Mouse (Mus musculus): ENCODE measurements at regions not wholly inside any gene's neighbourhood (a gene's known extent, or its start where the extent isn't known, plus 50 kb on each side); places are given as distances from the start of the nearest gene placed in this dataset.

DNA sequence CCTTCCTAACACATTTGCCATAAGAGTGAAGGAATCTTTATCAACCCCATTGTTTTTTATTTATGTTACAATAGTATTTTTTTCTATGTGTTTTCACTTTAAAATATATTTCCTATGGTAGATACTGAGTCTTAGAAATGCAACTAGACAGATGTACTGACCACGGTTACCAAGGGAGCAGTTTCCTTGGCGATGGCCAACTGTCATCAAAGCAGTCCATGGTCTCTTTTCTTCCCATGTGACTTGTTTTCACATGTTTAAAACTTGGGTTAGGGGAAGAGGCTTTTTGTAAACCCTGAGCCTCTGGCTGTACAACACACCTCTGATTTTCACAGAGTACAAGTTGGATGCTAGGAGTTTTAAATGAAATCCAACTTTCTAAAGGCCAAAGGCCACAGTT, 411.9 kb upstream of the Gm765 start:
- DNase-seq (ENCODE audit: low spot score in 2 of 2) = no peak

GRCm38 (mm10) chr6:98748618-98749017, 406.1 kb upstream of the Gm765 start:
- no peak for DNase-seq (ENCODE audit: low spot score in 2 of 2)

GRCm38 (mm10) chr6:98746976-98747375, 404.4 kb upstream of the Gm765 start:
- DNase-seq (ENCODE audit: low spot score in 2 of 2) = no peak

DNA sequence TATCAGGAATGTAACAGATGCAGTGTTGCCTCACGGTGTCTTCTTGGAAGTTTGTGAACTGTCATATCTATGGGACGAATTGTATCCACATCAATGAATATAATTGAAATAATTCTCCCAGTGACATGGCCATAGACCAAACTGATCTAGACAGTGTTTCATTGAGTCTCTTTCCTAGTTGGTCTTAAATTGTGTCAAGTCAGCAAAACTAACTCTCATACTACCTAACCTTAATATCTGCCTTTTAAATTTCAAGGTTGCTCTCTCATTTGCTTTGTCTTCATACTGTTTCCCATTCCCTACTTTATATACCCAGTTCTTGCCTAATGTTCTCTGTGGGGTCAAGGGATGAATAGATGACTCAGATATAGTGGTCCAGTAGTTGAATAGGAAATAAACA, 397.9 kb upstream of the Gm765 start:
- no peak for DNase-seq (ENCODE audit: low spot score in 2 of 2)

- no peak for DNase-seq (ENCODE audit: low spot score in 2 of 2)
Measured at GRCm38 (mm10) chr6:98731010-98731530, 388.5 kb upstream of the Gm765 start.

DNA sequence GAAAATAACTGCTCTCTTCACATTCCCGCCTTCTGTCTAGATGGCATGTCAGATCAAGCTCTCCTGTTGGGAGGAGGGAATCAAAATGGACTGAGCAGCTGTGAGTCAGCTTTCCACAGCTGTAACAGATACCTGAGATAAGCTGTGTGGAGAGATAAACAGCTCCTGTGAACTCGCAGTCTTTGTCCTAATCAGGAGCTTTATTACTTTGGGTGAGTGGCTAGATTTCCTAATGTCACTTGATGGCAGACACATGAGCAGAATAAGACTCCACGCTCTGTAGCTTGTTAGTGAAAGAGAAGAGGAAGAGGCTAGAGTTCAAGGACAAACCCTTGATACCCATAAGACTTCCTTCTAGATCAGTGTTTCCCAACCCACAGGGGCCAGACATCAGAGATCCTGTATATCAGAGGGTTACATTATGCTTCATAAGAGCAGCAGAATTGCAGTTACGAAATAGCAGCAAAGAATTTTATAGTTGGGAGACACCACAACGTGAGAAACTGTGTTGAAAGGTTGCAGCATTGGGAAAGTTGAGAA, 384.1 kb upstream of the Gm765 start:
- DNase-seq (ENCODE audit: low spot score in 2 of 2) = no peak

GRCm38 (mm10) chr6:98704887-98705622, 362.5 kb upstream of the Gm765 start:
- no peak for DNase-seq (ENCODE audit: low spot score in 2 of 2)

GRCm38 (mm10) chr6:98697571-98697970, 355.0 kb upstream of the Gm765 start:
- no peak for DNase-seq (ENCODE audit: low spot score in 2 of 2)

GRCm38 (mm10) chr6:98693411-98693810, 350.9 kb upstream of the Gm765 start:
- no peak for DNase-seq (ENCODE audit: low spot score in 2 of 2)

GRCm38 (mm10) chr6:98690133-98690532, 347.6 kb upstream of the Gm765 start:
- DNase-seq (ENCODE audit: low spot score in 2 of 2) = no peak

- DNase-seq (ENCODE audit: low spot score in 2 of 2) = no peak
Measured at GRCm38 (mm10) chr6:98689395-98689794, 346.8 kb upstream of the Gm765 start.

GRCm38 (mm10) chr6:98688624-98689023, 346.1 kb upstream of the Gm765 start:
- no peak for DNase-seq (ENCODE audit: low spot score in 2 of 2)

- DNase-seq (ENCODE audit: low spot score in 2 of 2) = no peak
Measured at GRCm38 (mm10) chr6:98666388-98666989, 323.9 kb upstream of the Gm765 start.

DNA sequence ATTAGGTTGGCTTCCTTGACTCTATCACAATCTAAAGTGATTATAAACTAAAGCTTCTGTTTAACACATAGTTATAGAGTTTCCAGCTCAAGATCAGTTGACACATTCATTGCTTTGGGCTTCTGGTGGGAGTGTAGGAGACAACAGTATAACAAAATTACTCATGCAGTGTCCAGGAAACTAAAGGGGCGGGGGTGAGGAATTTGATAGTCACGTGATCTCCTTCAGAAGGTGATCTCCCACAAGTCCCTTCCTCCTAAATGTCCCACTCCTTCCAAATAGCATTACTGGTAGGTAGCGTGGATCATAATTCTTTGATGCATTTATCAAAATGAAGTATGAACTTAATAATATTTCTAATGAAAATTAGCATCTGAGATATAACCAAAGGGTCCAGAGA, 309.3 kb upstream of the Gm765 start:
- no peak for DNase-seq (ENCODE audit: low spot score in 2 of 2)

DNA sequence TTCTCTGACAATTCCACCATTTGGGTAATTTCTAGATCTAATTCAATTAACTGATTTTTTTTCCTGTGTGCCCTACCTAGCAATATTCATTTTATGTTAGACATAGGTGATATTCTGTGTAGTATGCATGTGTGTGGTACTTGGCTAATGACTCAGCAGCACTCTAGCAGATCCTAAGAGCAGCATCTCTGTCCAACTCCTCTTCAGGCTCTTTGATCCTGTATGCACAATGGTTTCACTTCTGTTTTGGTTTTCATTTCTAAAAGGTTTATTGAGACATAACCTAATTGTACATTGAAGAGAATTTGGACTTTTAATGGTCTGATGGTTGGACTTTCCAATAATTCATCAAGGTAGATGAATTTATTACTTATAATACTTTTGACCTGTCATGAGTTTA, 308.8 kb upstream of the Gm765 start:
- no peak for DNase-seq (ENCODE audit: low spot score in 2 of 2)

DNA sequence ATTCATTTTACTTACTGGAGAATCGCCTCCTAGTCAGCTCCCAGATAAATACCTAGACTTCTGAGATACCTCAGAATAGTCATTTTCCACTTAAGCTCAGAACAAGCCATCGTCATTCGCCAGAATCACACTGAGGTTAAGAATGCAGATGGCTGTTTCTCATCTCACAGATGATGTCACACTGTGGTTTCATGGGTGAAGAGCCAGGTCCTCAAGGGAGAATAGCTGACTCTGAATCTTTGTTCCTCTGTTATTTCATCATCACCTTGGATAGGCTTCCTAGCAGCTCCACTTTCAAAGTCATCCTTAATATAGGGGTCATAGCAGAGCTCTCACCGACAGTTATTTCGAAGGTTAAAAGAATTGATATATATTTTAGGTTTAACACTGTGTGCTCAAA, 297.8 kb upstream of the Gm765 start:
- no peak for DNase-seq (ENCODE audit: low spot score in 2 of 2)

DNA sequence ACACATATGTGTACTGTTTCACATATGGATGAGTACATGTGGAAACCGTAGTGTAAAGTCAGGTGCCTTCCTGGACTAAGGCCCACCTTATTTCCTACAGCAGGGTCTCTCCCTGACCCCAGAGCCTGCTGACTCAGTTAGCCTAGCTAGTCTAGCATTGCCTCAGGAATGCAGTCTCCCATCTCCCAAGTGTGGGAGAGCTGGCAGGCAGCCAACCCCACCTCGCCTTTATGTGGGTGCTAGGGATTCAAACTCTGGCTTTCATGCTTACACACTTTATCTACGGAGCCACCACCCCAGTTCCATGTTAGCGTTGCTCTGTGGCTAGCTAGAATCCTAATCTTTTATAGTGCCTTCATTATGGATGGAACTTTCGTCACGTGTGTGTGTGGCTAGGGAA, 293.3 kb upstream of the Gm765 start:
- DNase-seq (ENCODE audit: low spot score in 2 of 2) = peak in 1 of 2 experiments; percentile 47

DNA sequence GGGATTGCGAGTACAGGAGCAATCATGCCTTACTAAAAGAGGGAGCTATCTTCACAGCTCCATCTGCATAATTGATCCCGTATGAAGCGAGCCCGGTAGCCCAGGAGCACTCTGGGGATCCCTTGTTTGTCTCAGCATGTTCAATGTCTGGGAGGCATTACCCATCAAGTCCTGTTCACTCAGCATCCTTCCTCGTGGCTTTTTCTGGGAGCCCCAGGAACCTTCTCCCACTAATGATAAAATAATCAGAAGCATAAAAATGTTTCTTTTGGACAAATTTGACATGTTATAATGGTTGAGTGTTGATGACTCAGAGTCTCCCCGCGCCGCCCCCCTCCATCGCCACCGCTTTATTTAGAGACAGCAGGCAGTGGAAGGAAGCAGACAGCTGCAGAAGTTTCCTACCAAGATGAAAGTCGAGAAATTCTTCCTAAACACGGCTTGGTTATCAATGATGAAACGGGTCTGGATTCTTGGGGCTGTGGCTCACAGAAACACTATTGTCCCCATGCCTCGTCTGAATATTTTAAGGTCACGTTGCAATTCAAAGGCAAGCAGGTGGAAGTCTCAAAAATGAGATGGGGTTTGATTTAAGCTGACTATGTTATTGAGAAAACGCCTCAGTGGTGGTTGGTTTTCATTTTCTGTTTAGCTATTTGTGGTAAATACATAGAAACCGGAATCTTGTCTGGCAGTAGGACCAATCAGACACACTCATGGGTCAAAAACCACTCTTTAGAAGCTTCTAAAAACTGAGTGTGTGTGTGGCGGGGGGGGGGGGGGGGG, 289.9 kb upstream of the Gm765 start:
- peak; percentile 46 to 57 for DNase-seq (ENCODE audit: low spot score in 2 of 2)

DNA sequence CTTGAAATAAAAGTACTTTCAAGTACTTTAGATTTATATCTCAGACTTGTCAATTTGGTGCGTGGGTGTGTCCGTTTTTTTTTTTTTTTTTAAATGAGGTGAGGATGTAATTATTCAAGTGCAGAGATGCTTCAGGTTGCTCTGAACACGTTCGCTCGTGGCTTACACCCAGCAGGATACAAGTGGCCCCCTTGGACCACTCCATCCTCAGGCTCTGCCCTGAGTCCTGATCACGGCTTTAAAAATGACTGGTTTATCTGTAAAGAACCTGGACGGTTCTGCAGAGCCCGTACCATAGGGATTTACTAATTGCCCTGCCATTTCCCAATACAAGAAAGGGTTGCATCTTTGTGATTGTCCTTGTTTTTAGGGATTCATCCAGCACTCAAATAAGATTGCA, 288.7 kb upstream of the Gm765 start:
- no peak for DNase-seq (ENCODE audit: low spot score in 2 of 2)

DNA sequence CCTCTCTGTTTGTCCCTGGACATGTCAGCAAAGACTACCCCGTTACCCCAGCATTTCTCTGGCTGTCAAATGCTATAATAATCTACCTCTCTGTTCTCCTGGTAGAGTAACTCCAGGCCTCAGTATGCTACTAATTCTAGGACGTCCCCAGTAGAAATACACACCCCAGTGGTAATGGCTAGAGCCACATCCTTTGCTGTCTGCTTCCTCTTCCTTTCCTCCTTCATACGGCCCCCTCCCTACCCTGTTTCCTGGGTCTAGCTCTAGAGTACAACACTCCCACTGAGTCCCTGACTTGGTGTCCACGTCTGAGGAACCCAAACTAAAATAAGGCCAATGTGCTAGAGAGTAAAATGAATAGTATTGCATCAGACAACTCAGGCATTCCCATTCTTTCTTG, 287.1 kb upstream of the Gm765 start:
- DNase-seq (ENCODE audit: low spot score in 2 of 2) = no peak

GRCm38 (mm10) chr6:98626435-98626834, 283.9 kb upstream of the Gm765 start:
- no peak for DNase-seq (ENCODE audit: low spot score in 2 of 2)

GRCm38 (mm10) chr6:98620886-98621285, 278.3 kb upstream of the Gm765 start:
- no peak for DNase-seq (ENCODE audit: low spot score in 2 of 2)
